Mouse (Mus musculus) retina, postnatal 7 days (tissue): ENCODE data around the gene Fbxo45.
"Not testable (repeated sequence)": the region's sequence is repeated elsewhere in the genome, so short reads cannot be mapped to it uniquely, and the experiment has no call there.

ENCODE experiments used
- DNase-seq: peaks from one replicate; pipeline ENCODE4 v3.0.0-alpha.2; 2012; ENCODE audit warnings: low read depth, low spot score

Gene Fbxo45

DNA sequence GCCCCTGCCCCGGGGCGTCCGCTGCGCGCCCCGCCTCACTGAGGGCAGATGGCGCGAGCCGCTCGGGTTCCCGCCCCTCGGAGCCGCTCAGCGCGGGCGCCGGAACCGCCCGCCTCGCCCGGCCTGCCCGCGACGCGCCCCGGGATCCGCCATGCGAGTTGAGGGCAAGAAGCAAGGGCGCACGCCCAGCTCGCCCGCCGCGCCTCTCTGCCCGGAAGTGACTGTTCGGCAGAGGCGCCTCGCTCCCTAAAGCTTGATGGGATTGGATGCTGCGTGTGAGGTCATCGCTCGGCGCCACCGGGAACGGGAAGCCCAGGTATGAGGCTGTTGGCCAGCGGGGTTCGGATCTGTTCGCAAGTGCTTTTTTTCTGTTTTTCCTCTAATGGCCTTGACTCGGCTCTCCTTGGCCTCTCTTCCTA lies at the start of gene Fbxo45, which contains the start of gene Wdr53:
TSS of gene Fbxo45 (minus strand) at position 207 of the 419 bp plus-strand sequence.
TSS of gene Wdr53 (plus strand) at position 276 of the 419 bp plus-strand sequence.
- peak; percentile 92 for DNase-seq

DNA sequence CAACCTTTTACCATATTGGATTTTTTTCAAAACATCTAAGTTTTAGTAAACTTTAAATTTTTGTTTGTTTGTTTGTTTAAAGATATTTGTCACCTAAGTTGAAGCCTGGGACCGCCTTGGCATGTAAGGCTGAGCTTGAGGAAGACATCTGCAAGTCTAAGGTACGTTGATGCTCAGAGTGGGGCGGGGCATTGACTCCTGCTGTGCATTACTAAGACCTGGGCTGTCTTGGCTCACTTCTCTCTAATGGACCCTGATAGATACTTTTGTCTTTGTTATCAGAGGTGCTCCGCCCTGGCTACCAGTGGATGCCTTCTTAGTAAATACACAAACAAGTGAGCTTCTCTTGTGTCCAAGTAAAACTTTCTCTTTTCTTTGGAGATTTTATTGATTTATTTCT lies 44.9 kb upstream of the Fbxo45 start:
- no peak for DNase-seq

DNA sequence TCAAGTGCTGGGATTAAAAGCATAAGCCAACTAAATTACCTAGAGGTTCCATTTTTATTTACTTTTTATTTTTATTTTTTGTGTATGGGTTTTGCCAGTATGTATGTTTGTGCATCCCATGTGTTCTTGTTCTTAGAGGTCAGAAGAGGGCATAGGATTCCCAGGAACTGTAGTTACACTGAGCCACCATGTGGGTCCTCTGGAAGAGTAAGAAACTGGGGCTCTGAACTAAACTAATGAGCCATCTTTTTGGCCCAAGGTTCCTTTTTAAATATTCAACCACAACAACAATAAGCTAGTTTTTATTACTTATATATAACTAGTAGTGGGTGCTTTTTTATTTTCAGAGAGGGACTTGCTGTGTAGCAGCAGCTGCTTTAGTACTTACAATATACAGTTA lies 35.6 kb upstream of the Fbxo45 start:
- DNase-seq: no peak

DNA sequence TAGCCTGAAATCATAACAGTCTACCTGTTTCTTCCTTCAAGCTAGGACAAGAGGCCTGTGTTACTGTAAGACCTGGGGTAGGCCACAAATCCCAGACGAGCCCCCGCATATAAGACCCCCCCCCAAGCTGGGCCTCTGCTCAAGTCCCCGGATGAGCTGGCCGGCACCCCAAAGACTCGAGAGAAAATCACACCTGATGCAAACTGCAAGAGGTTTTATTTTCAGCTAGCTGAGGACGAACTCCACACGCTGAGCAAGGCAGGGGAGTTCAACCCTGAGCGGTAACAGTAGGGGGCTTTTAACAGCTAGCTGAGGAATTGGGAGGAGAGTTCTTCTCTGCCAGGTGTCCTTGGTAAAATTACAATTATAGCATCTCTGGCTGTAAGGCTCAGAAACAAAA lies 33.3 kb upstream of the Fbxo45 start:
- no peak for DNase-seq

DNA sequence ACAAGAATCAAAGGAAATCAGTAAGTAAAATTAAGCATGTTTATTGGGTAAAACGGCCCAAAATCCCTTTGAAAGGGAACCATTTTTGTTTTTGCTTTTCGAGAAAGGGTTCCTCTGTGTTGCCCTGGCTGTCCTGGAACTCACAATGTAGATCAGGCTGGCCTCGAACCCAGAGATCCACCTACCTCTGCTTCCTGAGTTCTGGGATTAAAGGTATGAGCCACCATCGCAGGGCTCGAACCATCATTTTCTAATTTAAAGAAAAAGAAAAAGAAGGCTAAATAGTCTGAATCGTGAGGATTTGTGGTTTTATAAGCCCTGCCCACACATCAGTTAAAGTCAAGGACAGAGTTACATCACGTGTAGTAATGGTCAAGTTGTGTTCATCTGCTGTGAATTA lies 31.4 kb upstream of the Fbxo45 start:
- no peak for DNase-seq

DNA sequence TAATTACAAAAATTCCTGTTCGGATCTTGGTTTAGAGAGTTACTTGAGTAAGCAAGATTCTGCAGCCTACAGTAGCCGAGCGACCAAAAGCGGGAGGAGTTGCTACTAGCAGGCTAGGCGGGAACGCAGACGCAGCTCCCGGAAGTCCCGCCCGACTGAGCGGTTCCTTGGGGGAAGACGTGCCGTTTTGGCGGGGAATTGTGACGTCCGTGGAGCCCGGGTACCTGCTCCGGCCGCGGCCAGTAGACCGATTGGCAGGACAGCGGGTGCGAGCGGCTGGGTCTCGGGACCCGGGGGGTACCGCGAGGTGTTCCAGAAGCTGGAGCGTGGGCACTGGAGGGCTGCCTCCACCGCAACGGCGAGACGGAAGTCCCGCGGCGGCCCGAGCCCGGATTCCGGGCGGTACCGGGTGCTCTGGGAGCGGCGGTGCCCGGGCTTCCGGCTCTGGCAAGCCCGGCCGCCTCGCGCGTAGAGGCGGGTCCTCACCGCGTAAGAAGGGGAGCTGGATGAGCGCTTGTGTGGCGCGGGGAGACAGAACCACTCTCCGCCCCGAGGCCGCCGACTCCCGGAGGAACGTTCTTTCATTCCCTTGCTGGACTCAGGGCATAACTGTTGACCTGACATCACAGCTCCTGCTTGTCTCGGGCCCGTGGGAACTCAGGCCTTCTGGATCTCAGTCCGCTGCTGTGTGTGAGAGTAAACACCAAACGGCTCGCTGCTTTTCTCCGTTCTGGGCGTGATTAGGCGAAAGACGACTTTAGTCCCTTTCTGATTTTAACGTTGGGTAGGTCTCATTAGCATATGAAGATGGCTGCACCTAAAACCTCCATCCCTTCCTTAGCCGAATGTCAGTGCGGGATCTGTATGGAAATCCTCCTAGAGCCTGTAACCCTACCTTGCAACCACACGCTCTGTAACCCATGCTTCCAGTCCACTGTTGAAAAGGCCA lies 30.6 kb upstream of the Fbxo45 start, which contains the start of gene Rnf168:
TSS of gene Rnf168 (plus strand) at position 152 of the 949 bp plus-strand sequence.
- DNase-seq: peak; percentile 68

DNA sequence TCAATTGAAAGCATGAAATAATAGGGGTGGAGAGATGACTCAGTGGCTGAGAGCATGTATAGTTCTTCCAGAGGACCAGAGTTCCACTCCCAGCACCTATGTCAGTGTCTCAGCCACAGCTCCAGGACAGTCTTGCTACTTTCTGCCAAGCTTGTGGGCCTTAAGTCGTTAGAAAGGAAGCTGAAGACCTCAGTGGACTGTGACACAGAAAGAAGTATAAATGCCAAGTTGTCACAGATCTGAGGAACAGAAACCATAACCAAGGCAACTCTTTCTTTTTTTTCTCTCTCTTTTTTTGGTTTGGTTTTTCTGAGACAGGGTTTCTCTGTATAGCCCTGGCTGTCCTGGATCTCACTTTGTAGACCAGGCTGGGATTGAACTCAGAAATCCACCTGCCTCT lies 28.9 kb upstream of the Fbxo45 start:
- no peak for DNase-seq

DNA sequence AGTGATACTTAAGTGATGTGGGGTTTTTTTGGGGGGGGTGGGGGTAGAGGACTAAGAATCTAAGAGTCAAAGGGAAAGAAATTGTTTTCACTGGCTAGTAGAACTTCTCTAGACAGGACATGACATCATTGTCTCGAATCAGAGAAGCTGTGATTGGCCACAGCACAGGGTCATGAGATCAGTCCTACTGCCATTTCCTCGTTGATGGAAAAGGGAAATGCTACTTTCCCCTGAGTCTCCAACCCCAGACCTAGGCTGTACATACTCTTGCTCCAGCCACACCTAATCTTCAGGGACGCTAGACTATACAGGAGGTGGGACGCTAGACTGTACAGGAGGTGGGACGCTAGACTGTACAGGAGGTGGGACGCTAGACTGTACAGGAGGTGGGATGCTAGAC lies 28.1 kb upstream of the Fbxo45 start:
- no peak for DNase-seq

DNA sequence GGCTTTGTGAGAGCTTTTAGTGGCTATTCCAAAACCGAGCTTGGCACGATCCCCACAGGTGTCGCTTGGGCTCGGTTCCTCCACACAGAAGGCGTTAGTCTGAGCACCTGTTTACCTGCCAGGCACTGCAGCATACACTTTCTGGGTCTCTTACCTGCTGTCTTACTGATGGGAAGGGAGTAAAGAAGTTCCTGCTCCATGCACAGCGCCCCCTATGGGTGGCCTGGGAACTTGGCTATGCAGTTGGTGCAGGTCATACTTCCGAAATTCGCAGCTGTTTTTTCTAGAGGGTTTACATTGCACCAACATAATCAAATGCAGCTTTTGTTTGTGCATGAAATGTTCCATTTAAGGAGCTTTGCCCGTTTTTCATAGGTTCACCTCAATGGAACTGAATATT lies 26.4 kb upstream of the Fbxo45 start:
- DNase-seq: no peak

DNA sequence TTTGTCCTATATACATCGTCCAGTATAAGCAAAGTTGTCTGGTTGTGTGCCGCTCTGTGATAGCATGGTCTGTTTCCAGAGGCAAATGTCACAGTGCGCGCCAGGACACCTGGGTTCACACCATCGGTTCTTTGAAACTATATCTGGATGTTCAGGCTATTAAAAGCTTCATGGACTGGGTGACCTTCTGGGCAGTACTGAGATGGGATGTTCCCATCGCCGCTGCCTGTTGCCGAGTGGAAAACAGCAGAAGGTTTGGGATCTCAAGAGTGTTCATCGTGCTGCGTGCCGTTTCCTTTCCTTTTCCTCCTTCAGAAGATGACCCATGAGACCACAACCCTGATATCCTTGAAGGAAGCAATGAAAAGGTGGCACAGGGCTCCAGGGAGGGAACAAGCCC lies 24.3 kb upstream of the Fbxo45 start, which contains the start of gene Smco1:
TSS of gene Smco1 (plus strand) at position 178 of the 400 bp plus-strand sequence.
- no peak for DNase-seq

DNA sequence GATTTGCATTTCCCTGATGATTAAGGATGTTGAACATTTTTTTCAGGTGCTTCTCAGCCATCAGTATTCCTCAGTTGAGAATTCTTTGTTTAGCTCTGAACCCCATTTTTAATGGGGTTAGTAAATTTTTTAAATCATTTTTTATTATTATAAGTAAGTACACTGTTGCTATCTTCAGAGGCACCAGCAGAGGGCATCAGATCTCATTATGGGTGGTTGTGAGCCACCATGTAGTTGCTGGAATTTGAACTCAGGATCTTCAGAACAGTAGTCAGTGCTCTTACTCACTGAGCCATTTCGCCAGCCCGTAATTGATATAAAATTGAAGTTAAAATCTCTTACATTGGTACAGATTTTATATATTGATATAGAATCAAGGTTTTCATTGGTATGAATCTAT lies 17.3 kb upstream of the Fbxo45 start:
- not testable (repeated sequence) for DNase-seq

DNA sequence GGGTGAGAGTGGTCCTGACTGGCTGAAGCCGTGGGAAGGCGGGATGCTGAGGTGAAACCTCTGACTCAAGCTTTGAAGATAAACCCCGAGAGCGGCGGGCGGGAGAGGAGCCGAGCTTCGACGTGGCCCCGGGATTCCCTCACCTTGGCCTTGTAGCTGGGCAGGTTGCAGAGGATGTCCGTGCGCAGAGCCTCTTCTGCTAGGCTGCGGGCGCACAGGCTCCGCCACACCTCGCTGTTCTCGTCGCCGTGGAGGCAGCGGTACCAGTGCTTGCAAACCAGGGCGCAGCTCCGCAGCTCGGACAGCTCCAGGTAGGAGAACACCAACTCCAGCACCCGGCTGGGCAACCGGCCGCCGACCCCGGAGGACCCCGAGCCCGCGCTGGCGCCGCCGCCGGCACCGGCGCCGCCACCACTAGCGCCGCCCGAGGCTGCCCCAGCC lies 587 bp downstream of the Fbxo45 start:
- DNase-seq: peak; percentile 14

DNA sequence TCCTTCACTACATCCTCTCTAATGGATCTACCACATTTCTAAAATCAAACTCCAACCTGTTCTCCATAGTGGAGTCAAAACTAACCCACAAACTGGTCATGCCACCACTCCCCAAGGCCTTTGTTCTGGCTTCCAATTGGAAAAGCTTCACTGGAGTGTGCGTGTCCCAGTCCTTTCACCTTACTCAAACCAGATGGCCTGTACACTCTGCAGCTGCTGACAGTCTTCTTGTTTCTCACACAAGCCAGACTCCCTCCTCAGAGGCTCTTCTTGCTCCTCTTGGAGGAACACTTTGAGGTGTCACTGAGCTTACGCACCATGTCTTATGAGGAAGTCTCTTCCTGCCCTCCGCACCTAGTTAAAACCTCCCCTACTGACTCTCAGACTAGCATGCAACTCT lies 3.1 kb downstream of the Fbxo45 start:
- no peak for DNase-seq

DNA sequence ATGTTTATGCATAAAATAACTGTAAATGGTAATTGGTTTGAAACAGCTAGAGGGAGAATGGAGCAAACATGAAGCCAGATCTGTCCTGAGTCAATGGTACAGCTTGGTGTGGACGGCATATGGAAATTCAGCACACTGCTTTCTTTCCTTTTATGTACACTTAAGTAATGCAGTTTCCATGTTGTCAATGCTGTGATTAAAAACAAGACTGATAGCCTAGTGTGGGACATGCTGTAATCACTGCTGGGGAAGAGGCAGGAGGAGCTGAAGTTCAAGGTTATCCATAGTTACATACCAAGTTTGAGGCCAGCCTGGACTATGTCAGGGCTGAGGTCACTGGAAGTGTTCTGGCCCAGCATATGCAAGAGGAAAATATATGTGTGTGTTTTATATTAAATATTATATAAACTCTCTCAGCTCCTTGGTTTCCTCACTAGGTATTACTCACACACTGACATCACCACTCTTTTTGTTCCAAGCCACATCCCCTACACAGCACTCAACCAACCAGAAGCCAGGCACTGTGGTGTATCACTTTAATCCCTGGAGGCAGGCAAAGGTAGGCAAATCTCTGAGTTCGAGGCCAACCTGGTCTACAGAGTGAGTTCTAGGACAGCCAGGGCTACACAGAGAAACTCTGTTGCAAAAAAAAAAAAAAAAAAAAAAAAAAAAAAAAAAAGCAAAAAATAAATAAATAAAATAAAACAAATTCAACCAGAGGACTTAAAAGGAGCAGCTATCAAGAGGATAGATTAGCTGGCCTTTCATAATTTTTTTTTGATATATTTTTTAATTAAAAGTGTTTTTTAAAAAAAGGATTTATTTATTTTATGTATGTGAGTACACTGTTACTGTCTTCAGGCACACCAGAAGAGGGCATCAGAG lies 7.3 kb downstream of the Fbxo45 start:
- no peak for DNase-seq

DNA sequence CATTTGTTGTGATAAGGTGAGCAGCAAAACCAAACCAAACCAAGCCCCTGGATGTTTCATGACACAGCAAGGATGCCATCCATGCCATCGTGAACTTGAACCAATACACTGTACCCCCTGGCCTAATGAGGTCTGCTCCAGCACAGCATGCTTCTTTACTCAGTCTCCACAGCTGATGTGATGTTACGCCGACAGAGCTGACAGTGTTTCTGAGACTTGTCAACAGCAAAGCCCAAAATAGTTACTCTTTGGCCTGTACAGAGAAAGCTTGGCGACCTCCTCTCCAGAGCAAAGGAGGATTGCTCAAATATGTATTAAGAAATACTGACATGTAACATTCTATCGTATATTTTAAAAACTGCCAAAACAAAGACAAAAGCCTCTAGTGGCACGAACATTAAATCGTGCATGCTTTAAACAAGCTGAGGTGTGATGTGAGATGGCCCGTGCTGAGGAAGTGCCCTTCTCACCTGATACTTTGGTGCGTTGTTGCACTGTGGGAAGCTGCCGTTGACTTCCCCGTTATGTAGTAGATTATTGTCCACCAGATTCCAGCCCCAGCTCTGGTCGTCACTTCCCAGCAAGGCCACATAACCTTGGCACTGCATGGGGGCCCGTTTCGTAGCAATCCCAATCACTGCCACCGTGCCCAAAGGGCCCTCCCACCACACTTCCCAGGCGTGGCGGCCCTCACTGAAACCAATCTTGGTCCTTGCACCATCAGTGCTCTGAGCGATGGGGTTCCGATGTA lies 8.9 kb downstream of the Fbxo45 start:
- no peak for DNase-seq

DNA sequence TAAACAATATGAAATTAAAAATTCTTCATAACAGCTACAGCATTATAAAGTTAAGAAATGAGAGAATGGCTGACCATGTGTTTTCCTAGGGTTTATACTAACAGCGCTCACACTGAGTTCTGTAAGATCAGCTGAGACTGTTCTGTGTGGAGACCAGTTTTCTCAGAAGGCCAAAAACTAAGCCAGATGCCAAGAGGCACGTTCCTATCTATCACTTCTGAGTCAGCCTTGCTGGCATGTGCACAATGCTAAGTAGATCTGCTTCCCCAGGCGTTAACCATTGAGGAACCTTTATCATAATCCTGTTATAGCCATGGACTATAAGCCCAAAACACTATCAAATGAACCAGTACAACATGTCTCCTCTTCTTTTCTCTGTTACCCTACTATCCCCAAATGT lies 14.9 kb downstream of the Fbxo45 start:
- not testable (repeated sequence) for DNase-seq

DNA sequence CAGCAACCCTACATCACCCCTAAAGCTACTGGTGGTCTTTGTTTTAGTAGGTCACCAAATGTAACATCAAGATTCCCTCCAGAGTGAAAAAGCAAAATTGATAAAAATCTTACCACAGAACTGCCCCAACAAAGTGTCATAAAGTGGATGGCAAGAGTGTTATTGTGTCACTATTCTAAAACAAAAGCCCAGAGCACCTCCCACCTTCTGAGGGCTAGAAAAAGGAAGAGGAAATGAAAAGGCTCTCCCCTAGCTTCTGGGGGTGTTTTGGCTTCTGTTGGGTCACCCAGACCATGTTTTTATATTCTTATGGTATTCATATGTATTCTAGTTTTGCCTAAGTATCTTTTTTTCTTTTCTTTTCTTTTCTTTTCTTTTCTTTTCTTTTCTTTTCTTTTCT lies 24.6 kb downstream of the Fbxo45 start:
- DNase-seq: no peak

DNA sequence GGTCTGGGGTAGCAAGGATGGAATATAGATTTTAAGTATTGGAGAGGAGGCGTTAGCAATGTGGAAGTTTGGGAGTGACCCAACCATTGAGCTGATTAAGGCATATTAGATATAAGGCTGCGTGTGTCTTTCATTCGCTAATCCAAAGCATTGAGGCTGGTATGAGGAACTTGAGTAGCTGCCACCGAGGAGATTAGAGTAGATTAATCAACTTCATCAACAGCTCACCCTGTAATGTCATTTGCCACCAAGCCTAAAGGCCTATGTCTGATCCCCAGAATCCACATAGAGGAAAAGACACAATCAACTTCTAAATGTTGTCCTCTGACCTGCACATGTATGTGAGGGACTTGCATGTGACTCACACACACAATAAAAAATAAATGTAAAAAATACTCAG lies 25.2 kb downstream of the Fbxo45 start:
- DNase-seq: peak; percentile 24

DNA sequence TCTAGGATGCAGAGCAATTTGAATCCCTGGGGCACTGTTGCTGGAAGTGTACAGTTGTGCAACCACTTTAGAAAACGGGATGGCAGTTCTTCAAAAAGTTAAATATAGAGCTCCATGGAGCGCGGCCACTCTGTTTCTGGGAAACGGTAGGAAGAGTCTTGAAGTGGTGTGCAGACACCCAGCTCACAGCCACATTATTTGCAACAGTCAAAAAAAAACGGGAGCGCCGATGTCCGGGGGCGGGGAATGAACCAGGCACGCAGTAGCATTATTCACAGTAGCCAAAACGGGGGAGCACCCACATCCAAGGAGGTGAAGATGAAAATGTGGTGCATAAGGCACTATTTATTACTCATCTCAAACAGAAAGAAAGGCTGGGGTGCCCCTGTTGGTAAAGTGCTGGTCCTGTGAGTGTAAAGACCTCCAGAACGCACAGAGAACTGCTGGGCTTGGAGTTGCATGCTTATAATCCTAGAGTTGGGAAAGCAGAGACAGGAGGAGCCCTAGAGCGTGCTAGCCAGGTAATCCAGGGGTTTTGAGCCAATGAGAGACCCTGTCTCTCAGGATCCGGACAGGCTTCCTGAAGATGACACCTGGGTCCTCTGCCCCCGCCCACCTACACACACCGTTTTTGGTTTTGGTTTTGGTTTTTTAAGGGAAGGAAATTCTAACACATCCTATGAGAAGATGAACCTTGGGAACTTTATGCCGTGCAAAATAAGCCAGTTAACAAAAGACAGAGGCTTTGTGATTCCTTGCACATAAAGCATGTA lies 32.0 kb downstream of the Fbxo45 start:
- no peak for DNase-seq

DNA sequence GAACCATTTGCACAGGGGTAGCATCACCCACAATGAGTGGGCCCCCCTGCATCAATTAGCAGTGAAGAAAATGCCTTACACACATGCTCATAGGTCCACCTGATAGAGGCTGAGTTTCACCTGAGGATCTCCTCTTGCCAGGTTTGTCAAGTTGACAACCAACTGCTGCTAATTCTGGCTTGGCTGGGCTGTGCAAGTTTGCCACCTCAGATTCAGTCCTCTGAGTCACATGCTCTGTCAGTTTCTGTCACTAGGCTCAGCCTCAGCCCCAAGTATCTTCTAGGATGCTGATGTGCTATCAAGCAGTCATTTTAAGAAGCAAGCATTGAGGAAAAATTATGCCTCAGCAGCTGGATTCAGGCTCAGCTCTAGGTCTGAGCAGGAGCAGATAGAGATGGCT lies 32.8 kb downstream of the Fbxo45 start:
- no peak for DNase-seq

DNA sequence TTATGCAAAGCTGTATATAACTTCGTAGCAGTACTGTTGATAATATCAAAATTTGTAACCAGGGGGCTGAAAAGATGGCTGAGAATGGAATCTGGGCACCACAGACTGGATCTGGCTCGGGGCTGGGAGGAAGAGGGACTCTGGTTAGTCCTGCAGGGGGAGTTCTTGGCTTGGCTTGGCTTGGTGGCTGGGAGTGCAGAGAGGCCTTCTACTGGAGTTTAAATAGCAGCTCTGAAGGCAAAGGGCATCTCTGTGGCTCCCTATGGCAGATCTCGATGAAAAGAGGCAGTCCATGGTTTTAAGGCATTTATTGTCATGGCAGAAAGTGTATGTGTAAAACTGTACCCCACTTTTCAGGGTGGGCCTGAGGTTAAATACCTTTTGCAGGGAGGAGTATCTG lies 42.1 kb downstream of the Fbxo45 start:
- DNase-seq: no peak
